In the genomic region with DNA sequence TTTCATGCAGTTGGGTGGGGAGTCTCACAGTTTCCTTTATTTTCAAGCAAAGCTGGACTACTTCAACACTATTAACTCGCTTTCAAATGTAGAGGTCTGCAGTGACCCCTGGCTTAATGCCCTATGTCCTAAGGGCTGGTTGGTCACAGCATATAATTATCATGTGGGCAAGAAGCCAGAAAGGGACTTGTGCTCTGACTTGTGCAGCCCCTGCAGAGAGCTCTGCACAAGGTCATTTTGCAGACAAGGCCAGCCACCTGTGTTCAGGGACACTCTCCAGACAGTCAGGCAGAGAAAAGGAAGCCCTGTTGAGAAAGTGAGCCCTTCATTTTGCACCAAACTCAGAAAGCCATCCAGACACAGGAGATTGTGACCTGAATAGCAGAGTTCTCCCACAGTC, we compare ENCODE assay signal across 9 mouse cellular contexts.
DNase-seq lines count a peak whose midpoint lies in the region; ATAC-seq lines count a peak whose summit lies in the region.
"Had no signal": no experiment of that assay in that cellular context is flagged by ENCODE, and none has a peak within 500 bp of the region (broad histone marks: within the 10 kb centered on the region; RNA-seq: fewer than 3 reads in every experiment).

No protein-coding gene starts in this region.

- intact Hi-C loops in left cerebral cortex, postnatal 4 days (cut with DNase I), result no loop called here
- intact Hi-C loops in left cerebral cortex, postnatal 25 days (cut with DNase I), result loop anchor here (10.0 kb wide), 1 partner anchor 275 kb away; no protein-coding TSS in a partner anchor

- DNase-seq in cerebellum, postnatal 14 days, result peak; percentile 2 to 5
- peak; percentile 11 for DNase-seq in left cerebral cortex, postnatal 4 days
- DNase-seq in left cerebral cortex, postnatal 25 days (ENCODE audit: low spot score in 2 of 2), result no peak
- DNase-seq in adrenal gland, postnatal 14 days, result peak; percentile 50
- peak; percentile 61 for DNase-seq in kidney, postnatal 10 days
- DNase-seq in embryo, embryonic 11 days, result no peak
- DNase-seq: cerebellum, adult 9-10 months had no signal

- no peak for ATAC-seq in cerebellum, adult (ENCODE audit: insufficient number of reproducible peaks, low FRiP score, low TSS enrichment)
- no peak for ATAC-seq in erythroblast, adult 5-6 weeks (replicated peaks; ENCODE audit: low FRiP score, poor library complexity, severe bottlenecking)

Comparison
In these comparisons a context has a peak if more than half of its experiments do, and no peak if none do; other contexts are left out.
1. DNase-seq: peak in cerebellum, postnatal 14 days (2 of 2), left cerebral cortex, postnatal 4 days (single experiment), adrenal gland, postnatal 14 days (single experiment) and kidney, postnatal 10 days (single experiment); none in left cerebral cortex, postnatal 25 days (0 of 2) and embryo, embryonic 11 days (single experiment).